Mouse (Mus musculus) spleen, postnatal 10 days (tissue): ENCODE results near the gene Megf9.
A peak's percentile ranks its signal among the peaks of the same experiment; 100 is the strongest.

Experiments used
- DNase-seq, 2 experiments: peaks; one replicate each; pipeline ENCODE4 v3.0.0; 2021 to 2022; ENCODE audit warnings: low spot score in 2 of 2

The Megf9 gene

GRCm38 (mm10) chr4:70534891-70535269 lies at the start of gene Megf9:
Megf9 (minus strand) TSS chr4:70534995.
- DNase-seq = peak; percentile 94 to 98

GRCm38 (mm10) chr4:70579654-70580053 lies 44.9 kb upstream of the Megf9 start:
- peak in 1 of 2 experiments; percentile 16 for DNase-seq

DNA sequence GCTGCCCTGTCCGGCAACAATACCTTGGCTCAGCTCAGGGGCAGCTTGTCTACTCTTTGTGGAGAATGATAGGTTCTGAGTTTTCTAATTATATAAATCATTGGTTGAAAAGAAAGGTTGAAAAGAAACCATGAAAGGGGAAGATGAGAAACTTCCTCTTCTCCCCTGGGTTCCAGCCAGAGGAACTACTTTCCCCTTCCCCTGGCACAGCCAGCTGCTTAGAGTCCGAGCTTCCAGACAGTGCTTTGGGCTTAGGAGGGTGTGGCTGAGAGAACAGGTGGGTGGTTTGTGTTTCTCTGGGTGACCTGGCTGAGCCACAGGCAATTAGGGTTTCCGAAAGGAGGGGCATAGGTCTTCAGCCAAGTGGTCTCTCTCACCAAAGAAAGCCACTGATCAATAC lies 43.5 kb upstream of the Megf9 start:
- no peak for DNase-seq

GRCm38 (mm10) chr4:70576096-70576495 lies 41.3 kb upstream of the Megf9 start:
- DNase-seq = no peak

DNA sequence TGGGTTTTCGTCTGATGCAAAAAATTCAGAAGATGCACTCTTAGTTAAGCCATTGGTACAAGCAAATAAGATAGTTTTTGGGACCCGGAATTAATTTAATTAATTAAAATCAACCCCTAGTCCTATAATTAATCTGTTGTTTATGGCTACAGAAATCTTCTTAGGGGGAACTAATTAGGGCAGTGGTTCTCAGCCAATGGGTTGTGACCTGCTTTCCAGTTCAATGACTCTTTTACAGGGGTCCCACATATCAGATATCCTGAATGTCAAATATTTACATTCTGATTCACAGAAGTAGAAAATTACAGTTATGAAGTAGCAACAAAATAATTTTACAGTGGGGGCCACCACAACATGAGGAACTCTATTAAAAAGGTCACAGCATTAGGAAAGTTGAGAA lies 39.1 kb upstream of the Megf9 start:
- no peak for DNase-seq

- no peak for DNase-seq
Measured at GRCm38 (mm10) chr4:70553888-70554287, 19.1 kb upstream of the Megf9 start.

DNA sequence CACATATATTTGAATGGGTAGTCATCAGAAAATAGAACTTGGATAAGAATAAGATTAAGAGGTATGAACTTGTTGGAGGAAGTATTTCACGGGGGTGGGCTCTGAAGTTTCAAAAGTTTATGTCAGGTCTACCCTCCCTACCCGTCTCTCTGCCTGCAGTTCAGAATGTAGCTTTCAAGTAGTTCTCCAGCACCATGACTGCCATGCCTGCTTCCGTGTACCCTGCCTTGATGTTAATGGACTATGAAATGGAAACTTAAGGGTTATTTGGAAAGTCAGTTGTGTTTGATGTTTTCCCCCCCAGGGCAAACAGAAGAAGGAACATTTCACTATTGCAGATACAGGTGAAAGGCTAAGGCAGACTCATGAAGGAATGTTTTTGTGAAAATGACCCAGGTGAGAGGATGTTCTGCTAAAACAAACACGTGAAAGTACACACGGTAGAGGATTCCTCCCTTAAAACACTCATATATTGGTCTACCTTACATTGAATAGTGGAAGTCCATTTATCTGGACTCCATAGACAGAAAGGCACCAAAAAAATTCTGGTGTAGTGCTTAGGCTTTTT lies 18.5 kb upstream of the Megf9 start:
- DNase-seq = no peak

DNA sequence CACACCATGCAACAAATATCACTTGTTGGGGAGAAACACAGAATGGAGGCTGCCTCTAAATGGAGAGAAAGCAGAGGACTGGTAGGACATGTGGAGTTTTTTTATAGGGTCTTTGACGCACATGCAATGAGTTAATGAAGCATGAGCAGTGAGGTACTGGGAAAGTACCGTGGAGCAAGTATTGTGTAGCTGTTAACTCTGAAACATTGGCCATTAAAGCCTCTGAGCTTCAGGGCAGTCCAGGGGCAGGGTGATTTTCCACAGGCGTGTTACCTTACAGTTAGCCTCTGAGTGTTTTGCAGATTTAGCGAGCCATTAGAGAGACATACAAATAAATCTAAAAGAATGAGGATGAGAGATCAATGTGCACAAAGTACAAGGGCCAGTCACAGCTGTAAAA lies 17.3 kb upstream of the Megf9 start:
- no peak for DNase-seq

DNA sequence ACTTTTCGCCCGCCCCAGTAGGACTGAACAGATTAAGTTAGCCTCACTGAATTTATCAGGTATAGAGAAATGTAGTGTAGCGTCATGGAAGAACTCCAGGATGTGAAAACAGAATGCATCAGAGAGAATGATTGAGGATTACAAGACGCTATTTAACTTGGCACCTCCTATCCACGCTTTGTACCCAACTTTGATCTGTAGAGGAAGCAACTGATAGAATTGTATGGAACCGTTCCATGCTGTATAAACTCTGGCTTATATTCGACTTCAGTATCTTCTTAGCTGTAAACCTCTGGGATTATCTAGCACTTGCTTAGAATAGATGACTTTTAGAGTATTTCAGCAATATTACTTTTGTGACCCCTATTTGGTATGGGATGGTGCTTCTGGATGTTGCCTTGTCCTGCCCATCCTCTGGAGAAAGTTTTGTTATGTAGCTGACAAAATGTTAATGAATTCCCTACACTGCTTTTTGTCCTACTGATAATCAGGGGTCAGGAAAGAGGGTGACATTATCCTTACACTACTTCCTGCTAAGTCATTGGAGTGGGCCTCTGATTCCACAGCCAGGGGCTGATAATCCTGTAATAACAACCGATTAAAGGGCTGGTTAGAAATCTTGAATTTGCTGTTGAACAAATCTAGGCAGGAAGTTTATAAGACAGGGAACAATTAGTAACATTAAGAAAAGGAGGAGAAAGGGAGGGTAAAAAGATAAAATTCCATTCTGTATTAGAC lies 12.8 kb upstream of the Megf9 start:
- DNase-seq = no peak

GRCm38 (mm10) chr4:70545869-70546542 lies 11.2 kb upstream of the Megf9 start:
- DNase-seq = no peak

- DNase-seq = no peak
Measured at GRCm38 (mm10) chr4:70544390-70544789, 9.6 kb upstream of the Megf9 start.

GRCm38 (mm10) chr4:70542387-70542786 lies 7.6 kb upstream of the Megf9 start:
- DNase-seq = no peak

DNA sequence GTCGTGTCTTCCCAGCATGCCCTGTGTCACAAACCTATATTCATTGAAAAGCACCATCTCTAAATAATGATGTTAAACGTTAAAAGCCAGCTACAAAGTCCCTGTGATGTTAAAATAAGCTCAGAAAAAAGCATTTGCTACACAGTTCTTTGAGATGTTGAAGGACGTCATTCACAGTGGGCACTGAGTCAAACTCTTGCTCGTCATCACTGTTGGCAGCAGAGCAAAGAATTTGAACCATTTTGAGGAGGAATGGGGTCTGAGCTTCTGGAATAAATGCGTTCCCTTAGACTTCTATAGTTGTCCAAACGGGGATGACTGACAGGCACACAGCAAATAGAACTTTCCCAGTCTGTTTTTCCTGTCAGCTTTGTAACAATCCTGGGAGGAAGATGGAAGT lies 5.9 kb upstream of the Megf9 start:
- DNase-seq = no peak

DNA sequence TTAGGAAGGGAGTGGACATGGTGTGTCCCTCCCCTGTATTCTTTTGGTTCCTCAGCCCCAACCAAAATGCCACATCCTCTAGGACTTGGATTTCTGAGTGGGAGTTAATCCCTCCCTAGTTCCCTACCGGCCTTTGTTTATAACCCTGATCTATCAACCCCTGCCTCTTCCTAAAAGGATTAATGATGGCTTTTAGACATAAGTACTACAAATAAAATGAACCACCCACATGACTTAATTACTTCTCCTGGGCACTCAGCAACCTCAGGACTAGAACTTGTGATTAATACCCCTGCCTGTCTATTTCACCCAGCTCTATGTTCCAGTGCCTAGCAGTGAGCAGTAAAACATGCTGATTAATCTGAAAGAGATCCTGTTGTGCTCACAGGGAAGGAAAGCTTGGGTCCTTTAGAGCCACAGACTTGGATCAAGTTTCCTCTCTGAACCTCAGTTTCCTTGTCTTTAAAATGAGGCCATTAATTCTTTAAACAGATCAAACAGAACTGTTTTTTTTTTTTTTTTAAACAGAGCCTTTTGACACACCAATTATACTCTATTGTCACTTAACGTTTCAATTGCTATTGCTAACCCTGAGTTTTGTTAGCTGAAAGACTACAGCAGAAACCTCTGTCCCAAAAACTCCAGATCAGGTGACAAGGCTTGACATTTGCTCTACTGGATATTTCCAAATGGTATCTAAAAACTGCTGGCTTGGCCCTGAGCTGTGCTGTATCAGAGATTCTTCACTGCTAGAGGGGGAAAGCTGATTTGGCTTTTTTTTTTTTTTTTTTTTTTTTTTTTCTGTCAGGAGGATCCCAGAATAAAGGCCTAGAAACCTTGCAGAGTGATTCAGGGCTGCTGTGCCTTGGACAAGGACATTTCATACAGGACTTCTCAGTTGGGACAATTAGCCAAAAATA lies 2.1 kb upstream of the Megf9 start:
- DNase-seq = no peak

- DNase-seq = peak in 1 of 2 experiments; percentile 29
Measured at GRCm38 (mm10) chr4:70535711-70536311, 1.0 kb upstream of the Megf9 start.

- DNase-seq = no peak
Measured at GRCm38 (mm10) chr4:70535289-70535688, 494 bp upstream of the Megf9 start.

- peak; percentile 57 to 60 for DNase-seq
Measured at GRCm38 (mm10) chr4:70534078-70534890, 511 bp downstream of the Megf9 start.

DNA sequence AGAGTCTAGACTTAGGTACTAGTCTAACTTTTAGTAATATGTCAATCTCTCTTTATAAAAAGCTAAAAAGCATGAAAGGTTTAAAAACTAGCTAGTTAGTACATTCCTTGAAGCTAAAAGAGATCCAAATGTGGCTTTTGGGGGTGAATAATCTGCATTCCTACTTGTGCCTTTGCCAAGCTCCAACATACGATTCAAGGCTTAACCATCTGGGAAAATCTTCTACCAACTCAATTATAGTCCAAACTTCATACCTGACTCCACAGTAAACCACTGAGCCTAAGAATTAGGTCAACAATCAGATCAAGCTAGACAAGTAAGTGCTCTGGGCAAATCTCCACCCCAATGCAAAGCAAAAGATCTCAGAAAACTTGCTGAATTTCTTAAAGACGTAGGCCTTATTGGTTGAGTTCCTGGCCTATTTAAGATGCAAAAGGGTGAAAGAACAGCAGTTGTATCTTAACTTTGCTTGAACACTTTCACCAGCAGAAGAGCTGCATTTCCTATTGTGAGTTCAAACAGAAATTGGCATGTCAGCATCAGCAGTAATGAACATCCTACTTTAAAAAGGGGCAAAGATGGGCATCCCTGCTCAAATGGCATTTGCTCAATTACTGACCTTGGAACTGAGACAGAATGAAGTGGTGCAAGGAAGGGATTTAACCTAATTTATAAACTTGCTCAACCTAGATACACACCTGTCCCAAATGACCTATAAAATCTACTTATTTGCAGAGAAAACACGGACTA lies 1.6 kb downstream of the Megf9 start:
- no peak for DNase-seq

DNA sequence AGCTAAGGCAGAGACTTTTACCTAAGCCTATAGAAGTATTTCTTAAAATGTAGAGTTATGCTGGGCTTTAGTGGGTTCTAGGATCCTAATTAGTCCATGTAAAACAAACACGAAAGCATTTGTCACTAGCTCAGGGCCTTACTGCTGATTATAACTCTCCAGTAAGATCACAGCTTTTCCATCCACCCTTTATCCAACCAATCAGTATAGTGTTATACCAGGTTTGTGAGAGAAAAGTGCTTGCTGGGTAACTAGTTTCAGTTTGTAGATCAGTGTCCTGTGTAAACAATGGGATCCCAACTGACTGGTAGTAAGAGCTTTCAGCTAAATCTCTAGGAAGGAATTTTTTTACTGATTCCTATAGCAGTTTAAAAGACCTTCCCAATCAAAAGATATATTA lies 3.8 kb downstream of the Megf9 start:
- no peak for DNase-seq

DNA sequence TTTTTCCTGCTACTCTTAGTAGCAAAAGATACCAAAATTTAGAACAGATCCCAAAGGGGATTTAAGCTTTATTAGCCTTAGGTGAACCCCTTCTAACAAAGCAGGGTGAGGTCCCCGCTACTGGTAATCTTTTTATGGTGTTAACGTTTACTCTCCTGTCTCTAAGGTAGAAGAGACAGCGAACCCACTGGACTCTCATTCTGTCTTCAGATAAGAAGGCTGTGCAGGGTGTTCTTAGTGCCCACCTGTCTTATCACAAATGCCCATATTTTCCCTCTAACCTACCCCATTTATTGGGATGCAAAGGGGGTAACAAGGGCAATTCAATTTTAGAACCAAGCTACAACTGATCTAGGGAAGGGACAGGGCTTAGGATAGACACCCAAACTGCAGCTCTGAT lies 6.2 kb downstream of the Megf9 start:
- DNase-seq = no peak
